Mouse (Mus musculus) liver, embryonic 11.5 days (tissue): Measurements from ENCODE around the gene Selenon. TPM values are rescaled to one million over a fixed set of nuclear protein-coding genes. Genes with fewer than 3 reads are reported as not detected.
"Not testable (repeated sequence)": the region's sequence is repeated elsewhere in the genome, so short reads cannot be mapped to it uniquely, and the experiment has no call there.

ENCODE experiments used
- ATAC-seq: fragments of 200-750 bp; cut with Nextera tagmentation; replicated peaks from 2 replicates; pipeline ENCODE4 v1.8.0; 2017; ENCODE audit warnings: moderate number of reproducible peaks, mild to moderate bottlenecking, moderate TSS enrichment, moderate library complexity; ENCODE audit not compliant: low FRiP score
- DNase-seq: peaks from one replicate; pipeline ENCODE4 v3.0.0-alpha.2; 2017; ENCODE audit warnings: low spot score
- H3K27ac ChIP-seq: fragments of 300-500 bp; sonication (generic); 2 replicates; pipeline ENCODE4 v1.5.1; 2014; ENCODE audit warnings: mild to moderate bottlenecking, low read depth, low read length, control low read depth
- H3K27me3 ChIP-seq: fragments of 300-500 bp; sonication (generic); replicated peaks from 2 replicates; pipeline ENCODE4 v1.6.1; 2014; ENCODE audit warnings: low read length, mixed read lengths; ENCODE audit not compliant: control insufficient read depth, insufficient read depth
- H3K36me3 ChIP-seq: fragments of 300-500 bp; sonication (generic); 2 replicates; pipeline ENCODE4 v1.6.1; 2014; ENCODE audit warnings: mild to moderate bottlenecking, low read length, moderate library complexity, mixed read lengths; ENCODE audit not compliant: control insufficient read depth, insufficient read depth
- H3K4me1 ChIP-seq: fragments of 300-500 bp; sonication (generic); replicated peaks from 2 replicates; pipeline ENCODE4 v1.6.1; 2014; ENCODE audit warnings: low read length, mixed read lengths; ENCODE audit not compliant: control insufficient read depth, insufficient read depth
- H3K4me2 ChIP-seq: fragments of 300-500 bp; sonication (generic); 2 replicates; pipeline ENCODE4 v1.6.1; 2014; ENCODE audit warnings: mild to moderate bottlenecking, control low read depth, moderate library complexity
- H3K4me3 ChIP-seq: fragments of 300-500 bp; sonication (generic); 2 replicates; pipeline ENCODE4 v1.5.1; 2014; ENCODE audit warnings: low read depth, low read length, control low read depth
- H3K9ac ChIP-seq: fragments of 300-500 bp; sonication (generic); 2 replicates; pipeline ENCODE4 v1.6.1; 2014; ENCODE audit warnings: low read depth, low read length, control low read depth
- H3K9me3 ChIP-seq: fragments of 300-500 bp; sonication (generic); 2 replicates; pipeline ENCODE4 v1.6.1; 2016; ENCODE audit warnings: low read length, inconsistent platforms, mixed read lengths; ENCODE audit not compliant: control insufficient read depth
- WGBS: fragments of 180-500 bp; shearing (Covaris S2); extraction: QIAGEN DNeasy Blood & Tissue Kit; methylation state at CpG from one replicate; pipeline ENCODE4 v1.1.7; 2014; 5-methylcytosine and 5-hydroxymethylcytosine counted together
- polyA plus RNA-seq: library from polyadenylated mRNA; unstranded; fragments of >200 nt; fragmentation: Nextera tagmentation; extraction: Ambion mirVana; gene quantifications from 2 replicates; pipeline ENCODE4 v1.2.1, GENCODE M21; 2014

Selenon gene
- polyA plus RNA-seq, 1 experiment from 2014 or later, result 13.1 TPM

DNA sequence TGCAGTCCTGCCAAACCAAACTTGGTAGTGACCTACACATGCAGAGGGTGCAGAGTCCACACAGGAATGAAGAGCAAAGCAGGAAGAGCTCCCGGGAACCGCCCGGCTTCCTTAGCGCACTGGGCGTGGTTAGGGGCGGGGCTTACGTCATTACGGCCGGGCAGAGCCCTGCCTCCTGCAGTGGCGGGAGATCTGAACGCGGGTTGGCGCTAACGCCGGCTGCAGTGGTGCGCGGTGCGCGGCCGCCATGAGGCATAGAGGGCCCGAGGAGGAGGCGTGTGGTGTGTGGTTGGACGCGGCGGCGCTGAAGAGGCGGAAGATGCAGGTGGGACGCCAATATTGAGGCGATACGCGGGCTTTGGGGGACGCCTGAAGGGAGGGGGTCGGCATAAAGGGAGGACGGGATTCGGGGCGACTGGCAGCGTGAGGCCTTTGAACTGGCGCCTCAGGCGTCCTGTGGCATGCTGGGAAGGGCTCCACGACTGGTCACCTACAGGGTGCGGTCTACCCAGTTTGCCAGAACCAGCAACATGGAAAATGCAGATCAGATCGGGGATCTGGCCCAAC lies 41.0 kb downstream of the Selenon start, which contains the start of gene Aunip:
Aunip (plus strand) TSS at position 155 of the 567 bp plus-strand sequence.
- Histone ChIP-seq H3K9ac (peak within 1 kb of the TSS; percentile 91), H3K9me3 (no peaks in the 10 kb centered on the region), H3K36me3 (peaks cover 5% of the 10 kb centered on the region; the same call in 1 of the 2 replicates), H3K4me3 (peak within 1 kb of the TSS; percentile 76), H3K4me2 (peak within 1 kb of the TSS; percentile 81), H3K27me3 (no peaks in the 10 kb centered on the region), H3K4me1 (peaks cover 47% of the 10 kb centered on the region), H3K27ac (peak within 1 kb of the TSS; percentile 84)
- peak; percentile 85 for ATAC-seq
- DNase-seq, result peak; percentile 94
- under 1% methylated on average over 42 of the region's 42 CpGs for WGBS

DNA sequence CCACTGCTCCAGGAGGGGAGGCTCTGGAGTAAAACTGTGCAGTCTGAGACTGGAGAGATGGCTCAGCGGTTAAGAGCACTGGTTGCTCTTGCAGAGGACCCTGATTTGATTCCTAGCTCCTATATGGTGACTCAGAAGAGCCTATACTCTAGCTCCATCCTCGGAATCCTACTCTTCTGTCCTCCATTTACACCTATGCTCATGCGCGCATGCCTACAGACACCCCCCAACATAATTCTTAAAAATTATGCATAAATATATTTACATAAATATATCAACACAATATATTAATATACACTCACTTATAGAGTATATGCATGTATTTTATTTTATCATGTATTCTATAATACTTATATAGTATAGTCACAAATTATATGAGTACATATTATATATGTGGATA lies 41.6 kb downstream of the Selenon start:
- DNase-seq (no peak), ATAC-seq (no peak)
- Histone ChIP-seq H3K4me2 (peak overlapping the region; percentile 81; the same call in 1 of the 2 replicates), H3K27ac (no peak overlapping the region), H3K27me3 (no peaks in the 10 kb centered on the region), H3K4me3 (no peak overlapping the region), H3K9ac (0 out of 2 replicates have a peak overlapping the region, but pooled peaks have one; percentile 20), H3K36me3 (peaks cover 3% of the 10 kb centered on the region; the same call in 1 of the 2 replicates), H3K9me3 (no peaks in the 10 kb centered on the region), H3K4me1 (peaks cover 45% of the 10 kb centered on the region)
- 76% methylated on average over 4 of the region's 4 CpGs for WGBS

DNA sequence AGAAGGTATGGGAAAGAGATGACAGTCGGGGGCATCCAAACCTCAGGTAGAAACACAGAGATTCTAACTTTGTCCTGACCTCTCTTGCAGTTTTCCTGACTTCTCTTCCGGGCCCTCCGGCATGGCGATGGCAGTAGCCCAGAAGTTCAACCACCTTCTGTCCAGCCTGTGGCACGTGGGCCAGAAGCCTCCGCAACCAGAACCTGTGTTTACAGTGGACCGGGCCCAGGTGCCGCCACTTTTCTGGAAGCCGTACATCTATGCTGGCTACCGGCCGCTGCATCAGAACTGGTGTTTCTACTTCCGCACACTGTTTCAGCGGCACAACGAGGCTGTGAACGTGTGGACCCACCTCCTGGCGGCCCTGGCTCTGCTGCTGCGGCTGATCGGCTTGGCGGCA lies 45.3 kb downstream of the Selenon start:
- ATAC-seq (no peak), DNase-seq (no peak)
- H3K36me3 ChIP-seq, result no peaks in the 10 kb centered on the region; the same call in 1 of the 2 replicates
- H3K27me3 ChIP-seq, result no peaks in the 10 kb centered on the region
- no peak overlapping the region for H3K9ac ChIP-seq
- H3K4me1 ChIP-seq, result peaks cover 30% of the 10 kb centered on the region
- WGBS, result 82% methylated on average over 19 of the region's 19 CpGs
- H3K27ac ChIP-seq, result no peak overlapping the region
- no peaks in the 10 kb centered on the region for H3K9me3 ChIP-seq
- H3K4me3 ChIP-seq, result no peak overlapping the region
- H3K4me2 ChIP-seq, result no peak overlapping the region

DNA sequence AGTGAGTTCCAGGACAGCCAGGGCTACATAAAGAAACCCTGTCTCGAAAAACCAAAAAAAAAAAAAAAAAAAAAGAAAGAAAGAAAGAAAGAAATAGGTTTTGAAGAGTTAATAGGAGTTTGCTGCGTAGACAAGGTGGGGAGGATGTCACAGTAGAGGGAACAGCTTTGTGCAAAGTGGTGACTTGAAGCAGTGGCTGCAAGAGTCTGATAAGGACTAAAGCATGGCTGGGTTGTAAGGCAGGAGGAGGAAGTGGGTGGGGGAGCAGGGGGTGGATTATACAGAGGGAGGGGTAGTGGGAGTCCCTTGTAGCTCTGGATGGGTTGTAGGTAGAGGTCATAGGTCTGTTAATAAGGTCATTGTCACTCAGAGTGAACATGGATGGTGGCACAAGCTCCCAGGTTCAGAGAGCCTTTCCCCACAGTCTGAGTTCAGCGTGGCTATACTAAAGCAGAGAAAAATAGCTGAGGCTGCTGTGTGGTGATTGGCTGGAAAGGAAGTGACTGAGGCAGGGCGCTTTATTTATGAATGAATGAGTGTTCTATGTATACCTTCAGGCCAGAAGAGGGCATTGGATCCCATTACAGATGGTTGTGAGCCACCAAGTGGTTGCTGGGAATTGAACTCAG lies 45.9 kb downstream of the Selenon start:
- H3K36me3 ChIP-seq, result no peaks in the 10 kb centered on the region; the same call in 1 of the 2 replicates
- DNase-seq (no peak), ATAC-seq (peak; percentile 85)
- H3K27ac ChIP-seq, result peak overlapping the region; percentile 70; the same call in 1 of the 2 replicates
- no peak overlapping the region for H3K4me3 ChIP-seq
- peaks cover 30% of the 10 kb centered on the region for H3K4me1 ChIP-seq
- no peak overlapping the region for H3K9ac ChIP-seq
- H3K9me3 ChIP-seq, result no peaks in the 10 kb centered on the region
- H3K4me2 ChIP-seq, result no peak overlapping the region
- WGBS, result 52% methylated on average over 3 of the region's 4 CpGs
- H3K27me3 ChIP-seq, result no peaks in the 10 kb centered on the region

DNA sequence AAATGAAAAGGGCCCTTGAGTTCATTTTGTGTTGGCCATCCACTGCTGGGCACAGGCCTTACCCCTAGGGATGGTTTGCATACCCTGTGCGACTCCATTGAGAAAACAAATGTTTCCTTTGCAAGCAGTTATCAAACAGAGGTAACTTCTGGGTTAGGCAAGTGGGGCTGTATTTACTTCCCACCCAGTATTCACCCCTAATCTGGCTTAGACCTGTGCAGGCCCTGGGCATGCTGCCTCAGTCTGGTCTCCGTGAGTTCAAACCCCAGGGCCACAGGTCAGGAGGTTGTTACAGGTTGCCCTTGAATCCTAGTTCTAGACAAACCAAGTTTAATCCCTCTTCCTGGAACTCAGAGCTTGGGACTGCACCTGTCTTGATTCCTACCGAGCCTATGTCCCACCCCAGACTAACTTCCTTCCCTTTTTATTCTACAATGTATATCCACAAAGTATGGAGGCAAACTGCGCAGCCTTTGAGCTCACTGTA lies 46.6 kb downstream of the Selenon start:
- Histone ChIP-seq H3K36me3 (no peaks in the 10 kb centered on the region; the same call in 1 of the 2 replicates), H3K4me1 (peaks cover 30% of the 10 kb centered on the region), H3K27ac (peak overlapping the region; percentile 70), H3K27me3 (no peaks in the 10 kb centered on the region), H3K9ac (no peak overlapping the region), H3K4me3 (no peak overlapping the region), H3K4me2 (peak overlapping the region; percentile 19), H3K9me3 (no peaks in the 10 kb centered on the region)
- DNase-seq, result no peak
- ATAC-seq, result no peak
- WGBS, result 67% methylated on average over 4 of the region's 4 CpGs

DNA sequence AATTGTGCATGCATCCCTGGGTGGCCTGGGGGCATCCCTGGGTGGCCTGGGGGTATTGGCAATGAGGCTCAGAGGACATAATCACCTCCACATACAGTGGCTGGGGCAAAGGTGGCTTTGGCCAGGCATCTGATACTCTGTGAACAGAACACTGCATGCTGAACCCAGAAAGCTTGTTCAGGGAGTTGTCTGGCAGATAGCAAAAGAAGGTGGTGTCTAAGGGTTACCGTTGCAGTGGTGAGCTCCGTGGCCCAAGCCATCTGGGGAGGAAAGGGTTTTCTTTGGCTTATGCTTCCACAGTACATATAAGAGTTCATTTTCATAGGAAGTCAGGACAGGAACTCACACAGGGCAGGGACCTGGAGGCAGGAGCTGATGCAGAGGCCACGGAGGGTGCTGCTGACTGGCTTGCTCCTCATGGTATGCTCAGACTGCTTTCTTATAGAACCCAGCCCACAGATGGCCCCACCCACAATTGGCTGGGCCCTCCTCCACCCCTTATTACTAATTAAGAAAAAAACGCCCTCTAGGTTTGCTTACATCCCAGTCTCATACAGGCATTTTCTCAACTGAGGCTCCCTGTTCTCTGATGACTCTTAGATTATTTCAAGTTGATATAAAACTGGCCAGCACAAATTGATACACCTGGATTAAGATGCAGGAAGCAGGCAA lies 48.1 kb downstream of the Selenon start:
- H3K9ac ChIP-seq, result no peak overlapping the region
- 70% methylated on average over 4 of the region's 4 CpGs for WGBS
- no peak overlapping the region for H3K4me3 ChIP-seq
- DNase-seq, result no peak
- H3K4me1 ChIP-seq, result peaks cover 35% of the 10 kb centered on the region
- no peaks in the 10 kb centered on the region; the same call in 1 of the 2 replicates for H3K36me3 ChIP-seq
- no peaks in the 10 kb centered on the region for H3K27me3 ChIP-seq
- 0 out of 2 replicates have a peak overlapping the region, but pooled peaks have one; percentile 18 for H3K4me2 ChIP-seq
- no peak overlapping the region for H3K27ac ChIP-seq
- no peaks in the 10 kb centered on the region for H3K9me3 ChIP-seq
- ATAC-seq, result peak; percentile 26

DNA sequence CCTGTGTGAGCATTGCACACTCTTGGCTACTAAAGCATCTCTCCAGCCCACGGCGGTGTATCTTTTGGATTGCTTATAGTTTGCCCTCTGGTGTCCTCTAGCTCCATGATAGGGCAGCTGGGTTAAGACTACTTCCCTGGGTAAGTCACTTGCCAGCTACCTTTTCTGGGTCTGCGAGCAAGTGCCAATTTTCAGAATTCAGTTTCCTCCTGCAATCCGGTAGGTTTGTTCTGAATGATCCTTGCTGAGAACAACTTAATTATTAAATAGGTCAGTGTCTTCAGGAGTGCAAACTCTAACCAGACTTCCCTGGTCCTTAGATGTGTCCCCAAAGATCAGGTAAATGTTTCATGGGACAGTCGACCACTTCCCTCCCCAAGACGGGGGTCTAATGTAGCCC lies 50.9 kb downstream of the Selenon start:
- WGBS, result 93% methylated on average over 6 of the region's 6 CpGs
- no peak overlapping the region for H3K27ac ChIP-seq
- ATAC-seq, result no peak
- no peaks in the 10 kb centered on the region for H3K36me3 ChIP-seq
- peaks cover 34% of the 10 kb centered on the region for H3K4me1 ChIP-seq
- DNase-seq, result no peak
- H3K27me3 ChIP-seq, result no peaks in the 10 kb centered on the region
- no peaks in the 10 kb centered on the region for H3K9me3 ChIP-seq
- no peak overlapping the region for H3K9ac ChIP-seq
- H3K4me3 ChIP-seq, result no peak overlapping the region
- H3K4me2 ChIP-seq, result no peak overlapping the region

DNA sequence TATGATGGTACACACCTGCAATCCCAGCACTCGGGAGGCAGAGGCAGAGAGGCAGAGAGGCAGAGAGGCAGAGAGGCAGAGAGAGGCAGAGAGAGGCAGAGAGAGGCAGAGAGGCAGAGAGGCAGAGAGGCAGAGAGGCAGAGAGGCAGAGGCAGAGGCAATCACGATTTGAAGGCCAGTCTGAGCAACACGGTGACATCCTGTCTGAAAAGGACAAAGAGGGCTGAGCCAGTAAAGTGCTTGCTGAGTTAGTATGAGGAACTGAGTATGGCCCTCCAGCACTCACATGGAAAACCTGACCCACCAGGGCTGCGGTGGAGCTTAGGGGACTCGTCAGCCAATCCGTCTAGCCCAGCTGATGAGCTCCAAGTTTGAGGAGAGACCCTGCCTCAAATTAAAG lies 53.0 kb downstream of the Selenon start:
- WGBS, result 66% methylated on average over 6 of the region's 6 CpGs
- not testable (repeated sequence) for H3K4me2 ChIP-seq, DNase-seq, H3K36me3 ChIP-seq, H3K4me3 ChIP-seq, ATAC-seq, H3K27ac ChIP-seq, H3K27me3 ChIP-seq, H3K9ac ChIP-seq, H3K9me3 ChIP-seq
- H3K4me1 ChIP-seq, result peaks cover 47% of the 10 kb centered on the region
